Comparison of ENCODE assay signal across 12 mouse cellular contexts in the genomic region with DNA sequence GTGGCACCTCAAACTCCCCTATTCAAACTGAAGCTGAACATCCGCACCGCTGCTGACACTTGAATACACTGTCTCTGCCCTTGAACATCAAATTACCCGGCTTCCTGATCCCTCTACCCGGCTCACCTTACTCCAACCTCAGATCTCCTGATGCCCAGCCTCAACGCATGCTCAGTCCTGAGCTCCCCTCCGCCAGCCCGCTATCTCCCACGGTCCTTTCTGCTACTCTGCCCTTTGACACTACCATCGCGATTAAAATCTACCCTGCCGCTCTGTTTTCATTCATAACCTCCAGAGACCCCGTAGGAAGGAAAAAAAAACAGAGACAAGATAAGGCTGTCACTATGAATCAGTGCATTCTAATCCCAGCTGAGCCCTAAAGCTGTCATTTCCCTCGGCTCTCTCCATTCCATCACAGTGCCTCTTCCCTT. TPM values are rescaled to one million over a fixed set of nuclear protein-coding genes. Genes with fewer than 3 reads are reported as not detected.
A peak's percentile ranks its signal among the peaks of the same experiment; 100 is the strongest.
DNase-seq lines count a peak whose midpoint lies in the region; ATAC-seq lines count a peak whose summit lies in the region.
"Had no signal": no experiment of that assay in that cellular context is flagged by ENCODE, and none has a peak within 500 bp of the region (broad histone marks: within the 10 kb centered on the region; RNA-seq: fewer than 3 reads in every experiment).

No protein-coding gene starts in this region.

- 27% methylated on average over 13 of the region's 13 CpGs for WGBS in heart, embryonic 10.5 days
- WGBS in hindbrain, embryonic 11.5 days = 28% methylated on average over 13 of the region's 13 CpGs
- 30% methylated on average over 13 of the region's 13 CpGs for WGBS in midbrain, embryonic 14.5 days

- no peaks in the 10 kb centered on the region for H3K27me3 ChIP-seq in heart, embryonic 10.5 days (ENCODE audit: insufficient read depth, poor library complexity, severe bottlenecking)
- H3K27me3 ChIP-seq in hindbrain, embryonic 11.5 days (ENCODE audit: control insufficient read depth, insufficient read depth, low read length) = no peaks in the 10 kb centered on the region
- no peaks in the 10 kb centered on the region for H3K27me3 ChIP-seq in midbrain, embryonic 14.5 days (ENCODE audit: control insufficient read depth, insufficient read depth, low read length)

- H3K36me3 ChIP-seq in heart, embryonic 10.5 days = peaks cover 7% of the 10 kb centered on the region; the same call in 1 of the 2 replicates
- H3K36me3 ChIP-seq in hindbrain, embryonic 11.5 days (ENCODE audit: control insufficient read depth, insufficient read depth, low read length) = no peaks in the 10 kb centered on the region
- no peaks in the 10 kb centered on the region for H3K36me3 ChIP-seq in midbrain, embryonic 14.5 days (ENCODE audit: control insufficient read depth, insufficient read depth, low read length)

- DNase-seq in heart, embryonic 10.5 days (ENCODE audit: low spot score) = no peak
- DNase-seq in heart, adult 8-10 months (ENCODE audit: low spot score) = no peak
- DNase-seq in ZHBTc4 (ENCODE audit: low read depth, low spot score) = peak; percentile 35
- peak; percentile 31 for DNase-seq in hindbrain, embryonic 11.5 days (ENCODE audit: low spot score)
- DNase-seq in midbrain, embryonic 14.5 days = peak; percentile 28
- DNase-seq in cerebellum, postnatal 36 days = no peak
- no peak for DNase-seq in layer of hippocampus, adult 9-11 months
- no peak for DNase-seq in T-cell, adult 2 months (ENCODE audit: low spot score)
- DNase-seq: lung, adult 2 months; thymus, postnatal 14 days had no signal

- H3K4me2 ChIP-seq in hindbrain, embryonic 11.5 days (replicated peaks; ENCODE audit: low read depth, low read length) = no peak overlapping the region
- peak overlapping the region; percentile 33 for H3K4me2 ChIP-seq in midbrain, embryonic 14.5 days (ENCODE audit: low read length)

- no peak overlapping the region for H3K9ac ChIP-seq in hindbrain, embryonic 11.5 days (ENCODE audit: low read depth, low read length)
- 0 out of 2 replicates have a peak overlapping the region, but pooled peaks have one; percentile 9 for H3K9ac ChIP-seq in midbrain, embryonic 14.5 days (replicated peaks; ENCODE audit: low read length)

- H3K27ac ChIP-seq in heart, embryonic 10.5 days = no peak overlapping the region
- no peak overlapping the region for H3K27ac ChIP-seq in hindbrain, embryonic 11.5 days (ENCODE audit: low read depth, low read length)
- H3K27ac ChIP-seq in midbrain, embryonic 14.5 days (replicated peaks; ENCODE audit: low read depth, low read length) = no peak overlapping the region

- H3K4me1 ChIP-seq in heart, embryonic 10.5 days = peaks cover 24% of the 10 kb centered on the region
- H3K4me1 ChIP-seq in hindbrain, embryonic 11.5 days (replicated peaks; ENCODE audit: control insufficient read depth, insufficient read depth, low read length) = no peaks in the 10 kb centered on the region
- no peaks in the 10 kb centered on the region for H3K4me1 ChIP-seq in midbrain, embryonic 14.5 days (ENCODE audit: control insufficient read depth, insufficient read depth, low read length)

- ATAC-seq in hindbrain, embryonic 11.5 days (ENCODE audit: low FRiP score) = peak; percentile 78
- no peak for ATAC-seq in midbrain, embryonic 14.5 days (ENCODE audit: low FRiP score, low TSS enrichment)
- ATAC-seq: CD4-positive, CD25-positive, alpha-beta regulatory T cell, adult 4 months had no signal

- no peaks in the 10 kb centered on the region for H3K9me3 ChIP-seq in heart, embryonic 10.5 days
- no peaks in the 10 kb centered on the region for H3K9me3 ChIP-seq in hindbrain, embryonic 11.5 days (ENCODE audit: control insufficient read depth, low read length)
- H3K9me3 ChIP-seq in midbrain, embryonic 14.5 days (ENCODE audit: control insufficient read depth, low read length) = no peaks in the 10 kb centered on the region

- peak overlapping the region; percentile 36; the same call in 1 of the 2 replicates for H3K4me3 ChIP-seq in heart, embryonic 10.5 days
- H3K4me3 ChIP-seq in hindbrain, embryonic 11.5 days (ENCODE audit: low read depth, low read length) = no peak overlapping the region
- H3K4me3 ChIP-seq in midbrain, embryonic 14.5 days (replicated peaks; ENCODE audit: low read depth, low read length) = no peak overlapping the region
- H3K4me3 ChIP-seq: erythroblast, embryonic 14.5 days had no signal

RNA-seq across cellular contexts. Expression of gene Lpar1, which starts 19.5 kb away (rescaled TPM):
- polyA plus RNA-seq in heart, embryonic 10.5 days (2016; fragmentation: Nextera tagmentation; extraction: Ambion mirVana) = 24.7 and 38.7 TPM in 2 replicates
- 1 to 10 TPM; 5.8 to 8.2 (median 7.0) TPM for total RNA-seq in heart, adult 8-10 months (2022)
- polyA plus RNA-seq in hindbrain, embryonic 11.5 days (2014; fragmentation: Nextera tagmentation; extraction: Ambion mirVana) = 51.9 and 59.1 TPM in 2 replicates
- polyA plus RNA-seq in midbrain, embryonic 14.5 days (2014; fragmentation: Nextera tagmentation; extraction: Ambion mirVana) = 9.8 and 20.6 TPM in 2 replicates
- polyA plus RNA-seq: CD4-positive, CD25-positive, alpha-beta regulatory T cell, adult 4 months had no signal

Comparison
In these comparisons a context has a peak if more than half of its experiments do, and no peak if none do; other contexts are left out.
1. DNase-seq: peak in ZHBTc4 (single experiment), hindbrain, embryonic 11.5 days (single experiment) and midbrain, embryonic 14.5 days (single experiment); none in heart, embryonic 10.5 days (single experiment), heart, adult 8-10 months (single experiment), cerebellum, postnatal 36 days (0 of 2), layer of hippocampus, adult 9-11 months (single experiment) and T-cell, adult 2 months (single experiment).